In the genomic region with DNA sequence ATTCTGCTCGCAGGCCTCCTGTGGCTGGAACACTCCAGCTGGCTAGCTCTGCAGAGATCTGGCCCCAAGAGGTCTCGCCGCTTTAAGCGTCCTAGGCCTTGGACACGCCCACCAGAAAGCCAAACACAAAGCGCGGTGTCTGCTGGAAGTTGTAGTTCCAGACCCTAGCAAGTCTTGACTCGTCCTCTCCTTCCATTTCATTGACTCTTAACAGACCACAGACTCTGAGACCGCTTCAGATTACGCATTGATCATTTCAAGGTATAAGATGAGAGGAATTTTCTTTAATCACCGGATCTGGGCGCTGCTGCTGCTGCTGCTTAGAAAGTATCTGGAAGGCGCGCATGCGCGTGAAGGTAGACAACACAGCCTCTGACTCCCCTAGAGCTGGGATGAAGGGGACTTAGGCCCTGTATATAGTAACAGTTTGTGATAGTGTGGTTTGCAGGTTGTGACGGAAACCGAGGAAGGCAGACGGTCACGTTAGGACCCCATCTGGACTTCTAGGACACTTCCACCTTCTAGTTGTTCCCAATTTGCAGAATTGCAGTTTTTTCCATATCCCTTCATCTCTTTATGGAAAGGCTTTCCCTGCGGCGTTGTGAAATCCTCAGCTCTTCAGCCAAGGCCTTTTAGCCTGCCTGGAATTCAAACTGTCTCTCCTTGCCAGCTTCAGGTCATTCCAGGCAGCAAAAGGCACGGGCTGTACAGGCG, we compare ENCODE assay signal across 8 mouse cellular contexts. TPM values are rescaled to one million over a fixed set of nuclear protein-coding genes. Genes with fewer than 3 reads are reported as not detected.
DNase-seq lines count a peak whose midpoint lies in the region; TF ChIP-seq lines count a peak whose summit lies in the region.

No protein-coding gene starts in this region.

- intact Hi-C loops in left cerebral cortex, adult 2 months (cut with DNase I), result loop anchor here (1.0 to 5.0 kb wide), 5 partner anchors 23 to 157 kb away; no protein-coding TSS in a partner anchor

- H3K4me3 ChIP-seq in left cerebral cortex, adult 2 months, result peak overlapping the region; percentile 58
- peak overlapping the region; percentile 5; the same call in 1 of the 2 replicates for H3K4me3 ChIP-seq in macrophage (ENCODE audit: inconsistent target)

- H3K27ac ChIP-seq in left cerebral cortex, adult 2 months, result peak overlapping the region; percentile 96
- H3K27ac ChIP-seq in macrophage, result peak overlapping the region; percentile 42

- WGBS in macrophage (ENCODE audit: missing documents), result 35% methylated on average over 24 of the region's 24 CpGs

- H3K79me2 ChIP-seq in macrophage (ENCODE audit: inconsistent target), result no peaks in the 10 kb centered on the region

- DNase-seq in adrenal gland, adult (ENCODE audit: inconsistent age in 2 of 2, low spot score in 1 of 2), result peak; percentile 92 to 97
- peak; percentile 97 for DNase-seq in embryo, embryonic 10.5 days (ENCODE audit: low spot score)
- peak; percentile 84 for DNase-seq in gastrocnemius, postnatal 10 days
- peak; percentile 66 for DNase-seq in hindlimb bud, embryonic 11.5 days (ENCODE audit: extremely low spot score, low read depth, low spot score)
- DNase-seq in left cerebral cortex, adult 2 months (ENCODE audit: extremely low spot score in 1 of 2, low spot score in 2 of 2), result peak; percentile 85 to 87
- DNase-seq in retina, postnatal 7 days (ENCODE audit: low read depth, low spot score), result peak; percentile 88
- peak; percentile 70 to 87 for DNase-seq in urinary bladder, adult 18-20 months (ENCODE audit: low spot score in 2 of 2)

- H3K36me3 ChIP-seq in macrophage (ENCODE audit: inconsistent target), result no peaks in the 10 kb centered on the region

- no peak; the same call in 1 of the 2 replicates for TF ChIP-seq CTCF in left cerebral cortex, adult 2 months (IDR thresholded peaks at IDR 0.05)

RNA-seq across cellular contexts. Expression of a gene that starts 36.5 kb away (rescaled TPM):
- 10 to 100 TPM; 13.8 to 18.3 TPM for total RNA-seq in gastrocnemius, postnatal 10 days (2021)
- total RNA-seq in left cerebral cortex, adult 2 months (2021), result 10 to 100 TPM; 17.0 to 19.5 TPM
- 1,000 to 10,000 TPM in 8 of 26 experiments, 100 to 1,000 TPM in 18; 205 to 2,656 (median 727) TPM for total RNA-seq in macrophage (2018; cell fraction: chromatin; rRNA removed)
- total RNA-seq in macrophage (2018; cell fraction: cytosol; rRNA removed), result 100 to 1,000 TPM; 160 to 731 (median 322) TPM
- 1,000 to 10,000 TPM in 2 of 26 experiments, 100 to 1,000 TPM in 24; 291 to 1,224 (median 585) TPM for total RNA-seq in macrophage (2018; cell fraction: nucleus; rRNA removed)
- polyA plus RNA-seq in macrophage (2018), result 100 to 236 TPM (median 160 TPM) in 3 replicates

Comparison
In these comparisons a context has a peak if more than half of its experiments do, and no peak if none do; other contexts are left out.
1. Peak in every context shown above with its lines: DNase-seq, H3K4me3 ChIP-seq and H3K27ac ChIP-seq.